Mouse (Mus musculus) midbrain, embryonic 14.5 days (tissue): ENCODE results near the gene Mto1. TPM values are rescaled to one million over a fixed set of nuclear protein-coding genes. Genes with fewer than 3 reads are reported as not detected.

Experiments used
- ATAC-seq: fragments of 200-750 bp; cut with Nextera tagmentation; 2 replicates; pipeline ENCODE4 v1.8.0; 2017; ENCODE audit warnings: moderate number of reproducible peaks, moderate library complexity; ENCODE audit not compliant: low FRiP score, low TSS enrichment
- DNase-seq: peaks from one replicate; pipeline ENCODE4 v3.0.0-alpha.2; 2015
- H3K27ac ChIP-seq: fragments of 300-500 bp; sonication (generic); replicated peaks from 2 replicates; pipeline ENCODE4 v1.5.1; 2014; ENCODE audit warnings: mild to moderate bottlenecking, low read depth, low read length, moderate library complexity
- H3K27me3 ChIP-seq: fragments of 300-500 bp; sonication (generic); 2 replicates; pipeline ENCODE4 v1.6.1; 2014; ENCODE audit warnings: low read length, control low read depth, mixed read lengths; ENCODE audit not compliant: control insufficient read depth, insufficient read depth
- H3K36me3 ChIP-seq: fragments of 300-500 bp; sonication (generic); 2 replicates; pipeline ENCODE4 v1.6.1; 2014; ENCODE audit warnings: low read length, control low read depth; ENCODE audit not compliant: control insufficient read depth, insufficient read depth
- H3K4me1 ChIP-seq: fragments of 300-500 bp; sonication (generic); 2 replicates; pipeline ENCODE4 v1.6.1; 2014; ENCODE audit warnings: mild to moderate bottlenecking, antibody characterized with exemption, low read length, control low read depth; ENCODE audit not compliant: control insufficient read depth, insufficient read depth
- H3K4me2 ChIP-seq: fragments of 300-500 bp; sonication (generic); 2 replicates; pipeline ENCODE4 v1.6.1; 2014; ENCODE audit warnings: mild to moderate bottlenecking, low read length, moderate library complexity
- H3K4me3 ChIP-seq: fragments of 300-500 bp; sonication (generic); replicated peaks from 2 replicates; pipeline ENCODE4 v1.5.1; 2014; ENCODE audit warnings: low read depth, low read length
- H3K9ac ChIP-seq: fragments of 300-500 bp; sonication (generic); replicated peaks from 2 replicates; pipeline ENCODE4 v1.6.1; 2014; ENCODE audit warnings: mild to moderate bottlenecking, low read length, moderate library complexity
- H3K9me3 ChIP-seq: fragments of 300-500 bp; sonication (generic); 2 replicates; pipeline ENCODE4 v1.6.1; 2016; ENCODE audit warnings: low read length, control low read depth, mixed read lengths; ENCODE audit not compliant: control insufficient read depth
- WGBS: fragments of 180-500 bp; shearing (Covaris S2); extraction: QIAGEN DNeasy Blood & Tissue Kit; methylation state at CpG from one replicate; pipeline ENCODE4 v1.1.7; 2014; 5-methylcytosine and 5-hydroxymethylcytosine counted together
- polyA plus RNA-seq: library from polyadenylated mRNA; unstranded; fragments of >200 nt; fragmentation: Nextera tagmentation; extraction: Ambion mirVana; gene quantifications from 2 replicates; pipeline ENCODE4 v1.2.1, GENCODE M21; 2014

The Mto1 gene
- polyA plus RNA-seq, 1 experiment from 2014 or later: 27.4 TPM

- Histone ChIP-seq H3K4me1 (peaks cover 25% of the 10 kb centered on the region; the same call in 1 of the 2 replicates), H3K27me3 (no peaks in the 10 kb centered on the region), H3K36me3 (0 out of 2 replicates have a peak, but pooled peaks cover 11% of the 10 kb centered on the region), H3K4me2 (peak overlapping the region; percentile 44), H3K27ac (0 out of 2 replicates have a peak overlapping the region, but pooled peaks have one; percentile 96), H3K9me3 (no peaks in the 10 kb centered on the region), H3K9ac (no peak overlapping the region), H3K4me3 (0 out of 2 replicates have a peak overlapping the region, but pooled peaks have one; percentile 25)
- ATAC-seq (no peak), DNase-seq (no peak)
- 80% methylated on average over 3 of the region's 3 CpGs for WGBS
Measured at GRCm38 (mm10) chr9:78504679-78505078, 56.7 kb downstream of the Mto1 start.

- peaks cover 25% of the 10 kb centered on the region; the same call in 1 of the 2 replicates for H3K4me1 ChIP-seq
- H3K4me3 ChIP-seq: no peak overlapping the region
- 0 out of 2 replicates have a peak, but pooled peaks cover 11% of the 10 kb centered on the region for H3K36me3 ChIP-seq
- H3K9ac ChIP-seq: no peak overlapping the region
- DNase-seq: no peak
- H3K4me2 ChIP-seq: no peak overlapping the region
- H3K27me3 ChIP-seq: no peaks in the 10 kb centered on the region
- ATAC-seq: no peak
- no peak overlapping the region for H3K27ac ChIP-seq
- no peaks in the 10 kb centered on the region for H3K9me3 ChIP-seq
- 95% methylated on average over 6 of the region's 6 CpGs for WGBS
Measured at GRCm38 (mm10) chr9:78505223-78505622, 57.2 kb downstream of the Mto1 start.

- H3K27ac ChIP-seq: no peak overlapping the region
- H3K27me3 ChIP-seq: no peaks in the 10 kb centered on the region
- 62% methylated on average over 11 of the region's 11 CpGs for WGBS
- no peak overlapping the region for H3K4me3 ChIP-seq
- DNase-seq (no peak), ATAC-seq (no peak)
- H3K9me3 ChIP-seq: no peaks in the 10 kb centered on the region
- 0 out of 2 replicates have a peak, but pooled peaks cover 11% of the 10 kb centered on the region for H3K36me3 ChIP-seq
- 0 out of 2 replicates have a peak overlapping the region, but pooled peaks have one; percentile 3 for H3K9ac ChIP-seq
- H3K4me2 ChIP-seq: peak overlapping the region; percentile 15
- H3K4me1 ChIP-seq: peaks cover 25% of the 10 kb centered on the region; the same call in 1 of the 2 replicates
Measured at GRCm38 (mm10) chr9:78506002-78506721, 58.2 kb downstream of the Mto1 start.

- no peak for DNase-seq
- Histone ChIP-seq H3K27me3 (no peaks in the 10 kb centered on the region), H3K9ac (no peak overlapping the region), H3K4me1 (peaks cover 25% of the 10 kb centered on the region; the same call in 1 of the 2 replicates), H3K9me3 (no peaks in the 10 kb centered on the region), H3K27ac (no peak overlapping the region), H3K4me2 (no peak overlapping the region), H3K36me3 (0 out of 2 replicates have a peak, but pooled peaks cover 11% of the 10 kb centered on the region), H3K4me3 (no peak overlapping the region)
- whole genome bisulfite sequencing: 89% methylated on average over 7 of the region's 7 CpGs
- ATAC-seq: no peak
Measured at GRCm38 (mm10) chr9:78506722-78507077, 58.7 kb downstream of the Mto1 start.

- Histone ChIP-seq H3K9ac (no peak overlapping the region), H3K4me2 (no peak overlapping the region), H3K9me3 (no peaks in the 10 kb centered on the region), H3K4me1 (peaks cover 16% of the 10 kb centered on the region; the same call in 1 of the 2 replicates), H3K27ac (no peak overlapping the region), H3K27me3 (no peaks in the 10 kb centered on the region), H3K4me3 (no peak overlapping the region), H3K36me3 (0 out of 2 replicates have a peak, but pooled peaks cover 11% of the 10 kb centered on the region)
- DNase-seq (no peak), ATAC-seq (no peak)
- WGBS: 92% methylated on average over 16 of the region's 16 CpGs
Measured at GRCm38 (mm10) chr9:78508106-78508786, 60.2 kb downstream of the Mto1 start.

- DNase-seq (no peak), ATAC-seq (no peak)
- Histone ChIP-seq H3K9ac (no peak overlapping the region), H3K4me1 (no peaks in the 10 kb centered on the region), H3K27ac (no peak overlapping the region), H3K27me3 (no peaks in the 10 kb centered on the region), H3K36me3 (0 out of 2 replicates have a peak, but pooled peaks cover 11% of the 10 kb centered on the region), H3K9me3 (no peaks in the 10 kb centered on the region), H3K4me2 (no peak overlapping the region), H3K4me3 (no peak overlapping the region)
- WGBS: 98% methylated on average over 5 of the region's 5 CpGs
Measured at GRCm38 (mm10) chr9:78511705-78512104, 63.7 kb downstream of the Mto1 start.

GRCm38 (mm10) chr9:78513776-78514500 is 65.9 kb downstream of the Mto1 start:
- no peak overlapping the region for H3K4me3 ChIP-seq
- H3K27me3 ChIP-seq: no peaks in the 10 kb centered on the region
- no peaks in the 10 kb centered on the region for H3K9me3 ChIP-seq
- H3K4me1 ChIP-seq: no peaks in the 10 kb centered on the region
- no peak overlapping the region for H3K27ac ChIP-seq
- ATAC-seq (no peak), DNase-seq (no peak)
- H3K36me3 ChIP-seq: 0 out of 2 replicates have a peak, but pooled peaks cover 3% of the 10 kb centered on the region
- WGBS: 81% methylated on average over 6 of the region's 6 CpGs
- H3K9ac ChIP-seq: no peak overlapping the region
- H3K4me2 ChIP-seq: no peak overlapping the region

GRCm38 (mm10) chr9:78514681-78515080 is 66.7 kb downstream of the Mto1 start:
- H3K27me3 ChIP-seq: no peaks in the 10 kb centered on the region
- 90% methylated on average over 4 of the region's 4 CpGs for WGBS
- H3K9me3 ChIP-seq: no peaks in the 10 kb centered on the region
- no peaks in the 10 kb centered on the region for H3K36me3 ChIP-seq
- H3K4me2 ChIP-seq: no peak overlapping the region
- no peak overlapping the region for H3K27ac ChIP-seq
- peaks cover under 1% of the 10 kb centered on the region for H3K4me1 ChIP-seq
- no peak overlapping the region for H3K9ac ChIP-seq
- no peak for ATAC-seq
- H3K4me3 ChIP-seq: no peak overlapping the region
- no peak for DNase-seq
